Mouse (Mus musculus): Measurements from ENCODE around the gene Cfap73. TPM values are rescaled to one million over a fixed set of nuclear protein-coding genes. Genes with fewer than 3 reads are reported as not detected.

The Cfap73 gene
- total and polyA plus RNA-seq, 3 experiments, result 0.16 TPM; not detected in 2

GRCm38 (mm10) chr5:120649374-120649933, 15.4 kb upstream of the Cfap73 start:
- DNase-seq, result no peak
- intact Hi-C loops (cut with DNase I), result no loop called here
- 7% methylated on average over 21 of the region's 21 CpGs for WGBS
- no peaks in the 10 kb centered on the region for H3K36me3 ChIP-seq (ENCODE audit: control insufficient read depth, insufficient read depth, low read length)
- no peak overlapping the region for H3K9ac ChIP-seq (ENCODE audit: low read depth, low read length)
- 0 out of 2 replicates have a peak, but pooled peaks cover 1% of the 10 kb centered on the region for H3K4me1 ChIP-seq (ENCODE audit: control insufficient read depth, insufficient read depth, low read length)
- H3K79me2 ChIP-seq (replicated peaks; ENCODE audit: control insufficient read depth, insufficient read depth, low read length), result no peaks in the 10 kb centered on the region
- peaks cover 4% of the 10 kb centered on the region for H3K27me3 ChIP-seq (ENCODE audit: control insufficient read depth, insufficient read depth, low read length)
- no peak overlapping the region for H3K27ac ChIP-seq
- H3K4me3 ChIP-seq, result peak overlapping the region; percentile 36; the same call in 1 of the 2 replicates
- TF ChIP-seq EP300 (IDR thresholded peaks at IDR 0.05; ENCODE audit: insufficient read depth, low read depth, low read length) (no peak), CTCF (IDR thresholded peaks at IDR 0.05) (no peak), POLR2A (IDR thresholded peaks at IDR 0.05; ENCODE audit: insufficient read depth, low read depth, low read length) (no peak)

- Histone ChIP-seq H3K4me1 (ENCODE audit: control insufficient read depth, insufficient read depth, low read length) (0 out of 2 replicates have a peak, but pooled peaks cover 1% of the 10 kb centered on the region), H3K36me3 (ENCODE audit: control insufficient read depth, insufficient read depth, low read length) (no peaks in the 10 kb centered on the region), H3K9ac (ENCODE audit: low read depth, low read length) (no peak within 1 kb of the TSS), H3K27ac (no peak within 1 kb of the TSS), H3K27me3 (ENCODE audit: control insufficient read depth, insufficient read depth, low read length) (peaks cover 4% of the 10 kb centered on the region), H3K4me3 (peak within 1 kb of the TSS; percentile 36), H3K79me2 (replicated peaks; ENCODE audit: control insufficient read depth, insufficient read depth, low read length) (no peaks in the 10 kb centered on the region)
- TF ChIP-seq CTCF (IDR thresholded peaks at IDR 0.05) (peak; percentile 66), POLR2A (IDR thresholded peaks at IDR 0.05; ENCODE audit: insufficient read depth, low read depth, low read length) (no peak)
- peak; percentile 54 to 56 for DNase-seq
- intact Hi-C loops (cut with DNase I), result no loop called here
- under 1% methylated on average over 46 of the region's 53 CpGs for WGBS
These were observed 14.7 kb upstream of the Cfap73 start, which contains the start of gene Rasal1 for GRCm38 (mm10) chr5:120648569-120649373. Gene Rasal1 (plus strand): TSS chr5:120648812.

GRCm38 (mm10) chr5:120647814-120648491, 13.9 kb upstream of the Cfap73 start:
- Histone ChIP-seq H3K4me1 (ENCODE audit: control insufficient read depth, insufficient read depth, low read length) (0 out of 2 replicates have a peak, but pooled peaks cover 1% of the 10 kb centered on the region), H3K36me3 (ENCODE audit: control insufficient read depth, insufficient read depth, low read length) (no peaks in the 10 kb centered on the region), H3K27ac (no peak overlapping the region), H3K79me2 (replicated peaks; ENCODE audit: control insufficient read depth, insufficient read depth, low read length) (no peaks in the 10 kb centered on the region), H3K4me3 (no peak overlapping the region), H3K27me3 (ENCODE audit: control insufficient read depth, insufficient read depth, low read length) (peaks cover 4% of the 10 kb centered on the region), H3K9ac (ENCODE audit: low read depth, low read length) (no peak overlapping the region)
- intact Hi-C loops (cut with DNase I), result no loop called here
- no peak for DNase-seq
- 21% methylated on average over 12 of the region's 12 CpGs for WGBS
- TF ChIP-seq EP300 (IDR thresholded peaks at IDR 0.05; ENCODE audit: insufficient read depth, low read depth, low read length) (no peak), CTCF (IDR thresholded peaks at IDR 0.05) (no peak), POLR2A (IDR thresholded peaks at IDR 0.05; ENCODE audit: insufficient read depth, low read depth, low read length) (no peak)

GRCm38 (mm10) chr5:120647361-120647760, 13.3 kb upstream of the Cfap73 start:
- no peak for DNase-seq
- TF ChIP-seq EP300 (IDR thresholded peaks at IDR 0.05; ENCODE audit: insufficient read depth, low read depth, low read length), result no peak
- Histone ChIP-seq H3K27ac (no peak overlapping the region), H3K9ac (ENCODE audit: low read depth, low read length) (no peak overlapping the region), H3K4me1 (ENCODE audit: control insufficient read depth, insufficient read depth, low read length) (0 out of 2 replicates have a peak, but pooled peaks cover 1% of the 10 kb centered on the region), H3K4me3 (no peak overlapping the region), H3K36me3 (ENCODE audit: control insufficient read depth, insufficient read depth, low read length) (no peaks in the 10 kb centered on the region), H3K79me2 (replicated peaks; ENCODE audit: control insufficient read depth, insufficient read depth, low read length) (no peaks in the 10 kb centered on the region), H3K27me3 (ENCODE audit: control insufficient read depth, insufficient read depth, low read length) (peaks cover 4% of the 10 kb centered on the region)
- WGBS, result 59% methylated on average over 4 of the region's 4 CpGs
- intact Hi-C loops (cut with DNase I), result no loop called here

- H3K9ac ChIP-seq (ENCODE audit: low read depth, low read length), result no peak overlapping the region
- H3K27me3 ChIP-seq (ENCODE audit: control insufficient read depth, insufficient read depth, low read length), result peaks cover 4% of the 10 kb centered on the region
- no peak overlapping the region for H3K27ac ChIP-seq
- WGBS, result 21% methylated on average over 6 of the region's 6 CpGs
- DNase-seq, result no peak
- H3K4me1 ChIP-seq (ENCODE audit: control insufficient read depth, insufficient read depth, low read length), result 0 out of 2 replicates have a peak, but pooled peaks cover 1% of the 10 kb centered on the region
- H3K79me2 ChIP-seq (replicated peaks; ENCODE audit: control insufficient read depth, insufficient read depth, low read length), result no peaks in the 10 kb centered on the region
- TF ChIP-seq CTCF (IDR thresholded peaks at IDR 0.05) (no peak), EP300 (IDR thresholded peaks at IDR 0.05; ENCODE audit: insufficient read depth, low read depth, low read length) (no peak), POLR2A (IDR thresholded peaks at IDR 0.05; ENCODE audit: insufficient read depth, low read depth, low read length) (no peak)
- no peak overlapping the region for H3K4me3 ChIP-seq
- H3K36me3 ChIP-seq (ENCODE audit: control insufficient read depth, insufficient read depth, low read length), result no peaks in the 10 kb centered on the region
- intact Hi-C loops (cut with DNase I), result no loop called here
These were observed 11.8 kb upstream of the Cfap73 start for GRCm38 (mm10) chr5:120645851-120646250.

Data from heart, adult 2 months (tissue).